Mouse (Mus musculus): ENCODE data around the gene Nr1h5. TPM values are rescaled to one million over a fixed set of nuclear protein-coding genes. Genes with fewer than 3 reads are reported as not detected.

The Nr1h5 gene
- polyA plus RNA-seq, 1 experiment from 2014 or later, result 0.09 TPM

DNA sequence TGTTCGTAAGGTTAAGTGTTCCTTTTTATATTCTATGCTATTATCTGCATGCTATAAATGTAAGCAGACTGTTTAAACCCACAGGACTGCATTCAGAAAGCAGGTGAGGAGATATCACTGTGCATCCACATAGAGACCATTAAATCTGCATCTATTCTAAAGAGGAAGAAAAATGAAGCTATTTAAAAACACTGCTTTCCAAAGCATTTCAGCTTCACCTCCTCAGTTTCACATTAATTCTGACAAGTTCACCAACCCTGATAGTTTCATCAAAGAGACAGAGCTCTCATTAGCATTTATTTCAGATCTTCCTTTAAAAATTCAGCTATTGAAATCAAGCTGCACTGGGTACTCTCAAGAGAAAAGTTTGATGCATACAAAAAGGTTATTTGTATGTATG is 25.8 kb downstream of the Nr1h5 start:
- Histone ChIP-seq H3K36me3 (ENCODE audit: control insufficient read depth, insufficient read depth, low read length) (no peaks in the 10 kb centered on the region), H3K4me1 (replicated peaks; ENCODE audit: control insufficient read depth, insufficient read depth, low read length) (no peaks in the 10 kb centered on the region), H3K4me2 (ENCODE audit: low read depth, low read length, severe bottlenecking) (no peak overlapping the region), H3K9ac (ENCODE audit: low read length) (no peak overlapping the region), H3K4me3 (ENCODE audit: low read depth, low read length) (no peak overlapping the region), H3K27me3 (ENCODE audit: control insufficient read depth, insufficient read depth, low read length) (no peaks in the 10 kb centered on the region), H3K27ac (ENCODE audit: low read depth, low read length) (no peak overlapping the region), H3K9me3 (ENCODE audit: control insufficient read depth, low read length) (peaks cover 2% of the 10 kb centered on the region; the same call in 1 of the 2 replicates)
- ATAC-seq (replicated peaks; ENCODE audit: low FRiP score), result no peak
- DNase-seq (ENCODE audit: low spot score), result no peak
- 85% methylated on average over 1 of the region's 1 CpGs for WGBS

DNA sequence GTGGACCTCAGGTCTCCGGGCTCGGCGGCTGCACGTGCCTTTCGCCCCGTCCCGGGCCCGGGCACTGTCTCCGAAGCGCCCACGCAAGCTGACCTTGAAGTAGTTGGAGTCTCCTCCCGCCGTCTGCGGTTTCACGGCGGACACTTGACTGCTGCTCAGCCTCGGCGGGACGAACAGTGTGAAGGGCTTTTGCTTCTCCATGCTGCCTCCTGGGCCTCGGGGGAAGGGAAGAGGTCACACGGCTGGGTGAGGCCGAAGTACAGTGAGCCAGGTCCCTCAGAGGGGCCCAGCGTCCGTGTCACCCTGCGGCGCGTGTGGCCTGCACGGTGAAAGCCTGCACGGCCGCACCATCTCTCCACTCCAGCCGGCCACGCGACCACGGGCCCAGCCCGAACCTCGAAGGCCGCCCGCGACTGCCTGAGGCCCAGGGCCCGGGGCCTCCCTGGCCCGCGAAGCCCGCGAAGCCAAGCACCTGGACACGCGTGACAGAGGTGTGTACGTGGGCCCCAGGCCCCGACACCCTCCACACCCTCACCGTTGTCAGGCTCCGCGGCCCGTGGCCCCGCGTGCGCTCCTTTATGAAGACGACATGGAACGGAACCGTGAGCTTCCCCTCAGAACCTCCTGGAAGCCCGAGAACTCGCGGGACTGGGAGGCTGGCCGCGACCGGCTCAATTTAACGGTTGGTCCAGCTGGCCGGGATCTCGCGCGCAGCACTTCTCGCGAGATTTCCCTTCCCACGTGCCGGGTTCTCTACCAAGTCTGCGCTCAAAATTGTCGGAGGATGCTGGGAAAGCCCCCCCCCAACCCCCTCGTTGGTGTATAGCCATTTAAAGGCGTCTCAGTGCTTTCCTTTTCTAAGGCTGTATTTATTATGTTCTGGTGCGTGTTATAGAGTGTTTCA is 28.2 kb downstream of the Nr1h5 start, which contains the start of gene Sycp1:
Gene Sycp1, minus strand, starts transcription at position 650 of the 904 bp plus-strand sequence.
- no peaks in the 10 kb centered on the region for H3K36me3 ChIP-seq (ENCODE audit: control insufficient read depth, insufficient read depth, low read length)
- H3K4me2 ChIP-seq (ENCODE audit: low read depth, low read length, severe bottlenecking), result no peak within 1 kb of the TSS
- DNase-seq (ENCODE audit: low spot score) (no peak), ATAC-seq (replicated peaks; ENCODE audit: low FRiP score) (no peak)
- WGBS, result 93% methylated on average over 78 of the region's 78 CpGs
- no peaks in the 10 kb centered on the region for H3K27me3 ChIP-seq (ENCODE audit: control insufficient read depth, insufficient read depth, low read length)
- H3K4me3 ChIP-seq (ENCODE audit: low read depth, low read length), result no peak within 1 kb of the TSS
- no peaks in the 10 kb centered on the region for H3K4me1 ChIP-seq (replicated peaks; ENCODE audit: control insufficient read depth, insufficient read depth, low read length)
- no peak within 1 kb of the TSS for H3K9ac ChIP-seq (ENCODE audit: low read length)
- H3K9me3 ChIP-seq (ENCODE audit: control insufficient read depth, low read length), result peaks cover 2% of the 10 kb centered on the region; the same call in 1 of the 2 replicates
- no peak within 1 kb of the TSS for H3K27ac ChIP-seq (ENCODE audit: low read depth, low read length)

DNA sequence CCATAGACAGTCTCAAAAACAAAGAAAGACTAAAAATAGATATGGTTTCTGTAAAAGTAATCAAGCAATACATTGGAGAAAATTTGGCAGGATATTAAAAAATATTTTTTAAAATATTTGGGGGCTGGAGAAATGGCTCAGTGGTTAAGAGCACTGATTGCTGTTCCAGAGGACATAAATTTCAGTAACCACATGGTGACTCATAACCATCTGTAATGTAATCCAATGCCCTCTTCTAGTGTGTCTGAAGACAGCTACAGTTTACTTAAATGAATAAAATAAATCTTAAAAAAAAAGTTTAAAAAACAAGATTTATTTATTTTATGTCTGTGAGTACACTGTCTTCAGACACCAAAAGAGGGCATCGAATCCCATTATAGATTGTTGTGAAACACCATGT is 64.8 kb downstream of the Nr1h5 start:
- H3K4me3 ChIP-seq (ENCODE audit: low read depth, low read length), result no peak overlapping the region
- H3K27me3 ChIP-seq (ENCODE audit: control insufficient read depth, insufficient read depth, low read length), result no peaks in the 10 kb centered on the region
- H3K4me2 ChIP-seq (ENCODE audit: low read depth, low read length, severe bottlenecking), result no peak overlapping the region
- ATAC-seq (replicated peaks; ENCODE audit: low FRiP score) (no peak), DNase-seq (ENCODE audit: low spot score) (no peak)
- no peaks in the 10 kb centered on the region for H3K4me1 ChIP-seq (replicated peaks; ENCODE audit: control insufficient read depth, insufficient read depth, low read length)
- no peaks in the 10 kb centered on the region for H3K36me3 ChIP-seq (ENCODE audit: control insufficient read depth, insufficient read depth, low read length)
- H3K27ac ChIP-seq (ENCODE audit: low read depth, low read length), result no peak overlapping the region
- no peaks in the 10 kb centered on the region for H3K9me3 ChIP-seq (ENCODE audit: control insufficient read depth, low read length)
- 97% methylated on average over 1 of the region's 1 CpGs for WGBS
- no peak overlapping the region for H3K9ac ChIP-seq (ENCODE audit: low read length)

Other genes starting within 250 kb of the Nr1h5 start
- 9.0 and 9.5 TPM in 2 replicates for gene Tspan2, start 229.6 kb downstream of the Nr1h5 start, polyA plus RNA-seq (2014; fragmentation: Nextera tagmentation; extraction: Ambion mirVana)
- gene Tshb, start 181.4 kb downstream of the Nr1h5 start, polyA plus RNA-seq (2014; fragmentation: Nextera tagmentation; extraction: Ambion mirVana), result 0.15 TPM in 1 of 2 replicates, not detected in the other
- not detected in 2 replicates for gene Sycp1, start 28.0 kb downstream of the Nr1h5 start, polyA plus RNA-seq (2014; fragmentation: Nextera tagmentation; extraction: Ambion mirVana)
- 80.7 and 102 TPM in 2 replicates for gene Sike1, start 31.6 kb upstream of the Nr1h5 start, polyA plus RNA-seq (2014; fragmentation: Nextera tagmentation; extraction: Ambion mirVana)
- 452 and 505 TPM in 2 replicates for gene Csde1, start 56.3 kb upstream of the Nr1h5 start, polyA plus RNA-seq (2014; fragmentation: Nextera tagmentation; extraction: Ambion mirVana)
- 167 and 169 TPM in 2 replicates for gene Nras, start 94.2 kb upstream of the Nr1h5 start, polyA plus RNA-seq (2014; fragmentation: Nextera tagmentation; extraction: Ambion mirVana)
- gene Ampd1, start 109.9 kb upstream of the Nr1h5 start, polyA plus RNA-seq (2014; fragmentation: Nextera tagmentation; extraction: Ambion mirVana), result 0.12 TPM in 1 of 2 replicates, not detected in the other
- gene Dennd2c, start 138.5 kb upstream of the Nr1h5 start, polyA plus RNA-seq (2014; fragmentation: Nextera tagmentation; extraction: Ambion mirVana), result 2.4 and 2.7 TPM in 2 replicates
- gene Bcas2, start 207.5 kb upstream of the Nr1h5 start, polyA plus RNA-seq (2014; fragmentation: Nextera tagmentation; extraction: Ambion mirVana), result 238 and 272 TPM in 2 replicates